Mouse (Mus musculus): ENCODE results near the gene Vmac. TPM values are rescaled to one million over a fixed set of nuclear protein-coding genes. Genes with fewer than 3 reads are reported as not detected.

Gene Vmac
- polyA plus RNA-seq, 1 experiment from 2014 or later: 14.3 TPM

- WGBS: 90% methylated on average over 1 of the region's 1 CpGs
- Histone ChIP-seq H3K9me3 (no peaks in the 10 kb centered on the region), H3K4me2 (replicated peaks) (no peak overlapping the region), H3K27me3 (replicated peaks) (no peaks in the 10 kb centered on the region), H3K27ac (no peak overlapping the region), H3K4me1 (replicated peaks) (no peaks in the 10 kb centered on the region), H3K36me3 (peaks cover 91% of the 10 kb centered on the region), H3K9ac (no peak overlapping the region), H3K4me3 (replicated peaks) (no peak overlapping the region)
- no peak for ATAC-seq
These were observed 11.3 kb downstream of the Vmac start for GRCm38 (mm10) chr17:56706515-56706914.

DNA sequence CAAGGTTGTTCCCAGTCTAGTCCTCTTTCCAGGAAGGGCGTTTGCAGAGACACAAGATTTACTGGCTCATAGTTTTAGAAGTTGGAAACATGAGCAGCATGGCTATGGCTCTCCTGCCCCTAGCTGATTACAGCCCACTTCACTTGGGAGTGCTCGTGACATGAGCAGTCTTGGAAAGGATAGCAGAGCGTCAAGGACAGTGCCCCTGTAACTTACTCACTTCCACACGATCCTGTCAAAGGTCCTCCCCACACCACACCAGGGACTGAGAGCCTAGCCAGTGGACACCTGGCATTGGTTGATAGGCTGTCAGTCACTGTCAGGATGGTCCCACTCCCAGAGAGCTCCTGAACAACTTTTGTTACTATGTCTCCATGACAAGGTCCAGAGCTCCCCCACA, 14.8 kb downstream of the Vmac start:
- H3K36me3 ChIP-seq: peaks cover 82% of the 10 kb centered on the region
- no peak overlapping the region for H3K4me3 ChIP-seq (replicated peaks)
- ATAC-seq: no peak
- H3K4me2 ChIP-seq (replicated peaks): no peak overlapping the region
- H3K9ac ChIP-seq: no peak overlapping the region
- H3K27ac ChIP-seq: no peak overlapping the region
- WGBS: 81% methylated on average over 4 of the region's 4 CpGs
- no peaks in the 10 kb centered on the region for H3K27me3 ChIP-seq (replicated peaks)
- H3K9me3 ChIP-seq: no peaks in the 10 kb centered on the region
- H3K4me1 ChIP-seq (replicated peaks): no peaks in the 10 kb centered on the region

DNA sequence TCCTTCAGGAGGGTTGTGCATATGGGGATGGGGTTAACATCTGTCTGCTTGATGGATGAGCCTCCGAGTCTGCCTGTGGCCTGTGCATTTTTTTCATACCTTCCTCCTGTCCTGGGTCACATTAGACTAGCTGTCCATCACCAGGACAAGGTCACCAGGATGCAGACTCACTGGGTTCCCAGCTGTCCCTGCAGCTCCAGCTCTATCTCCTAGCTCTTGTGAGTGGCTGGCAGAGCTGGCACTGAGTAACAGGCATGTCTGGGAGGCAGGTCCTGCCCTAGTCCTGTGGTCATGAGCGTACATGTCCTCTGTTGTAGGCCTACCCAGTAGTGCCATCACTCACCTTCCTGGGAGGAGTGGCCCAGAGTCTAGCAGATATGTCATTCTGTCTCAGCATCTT, 17.4 kb downstream of the Vmac start:
- H3K9ac ChIP-seq: no peak overlapping the region
- no peaks in the 10 kb centered on the region for H3K4me1 ChIP-seq (replicated peaks)
- ATAC-seq: no peak
- no peak overlapping the region for H3K27ac ChIP-seq
- H3K9me3 ChIP-seq: no peaks in the 10 kb centered on the region
- H3K4me3 ChIP-seq (replicated peaks): no peak overlapping the region
- peaks cover 80% of the 10 kb centered on the region for H3K36me3 ChIP-seq
- no peak overlapping the region for H3K4me2 ChIP-seq (replicated peaks)
- no peaks in the 10 kb centered on the region for H3K27me3 ChIP-seq (replicated peaks)
- WGBS: 75% methylated on average over 2 of the region's 2 CpGs

DNA sequence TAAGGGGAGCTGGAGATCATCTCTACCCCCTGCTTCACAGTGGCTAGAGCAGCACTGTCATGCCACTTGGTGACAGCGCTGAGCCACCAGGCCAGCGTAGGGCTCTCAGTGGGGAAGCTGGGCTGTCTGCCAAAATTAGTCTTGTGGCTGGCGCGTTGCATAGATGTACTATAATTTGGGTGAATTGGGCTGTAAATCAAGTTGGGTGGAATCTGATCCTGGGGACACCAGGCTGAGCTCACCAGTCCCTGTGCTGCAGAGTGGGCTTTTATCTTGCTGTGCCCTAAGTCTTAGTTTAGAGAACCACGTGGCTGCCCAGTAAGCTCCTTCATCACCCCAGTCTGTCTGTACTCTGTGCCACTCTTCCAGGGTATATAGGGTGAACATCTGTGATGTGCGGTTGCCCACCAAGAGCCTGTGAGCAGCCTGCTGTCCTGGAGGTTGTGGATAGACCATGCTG, 23.9 kb downstream of the Vmac start:
- H3K4me3 ChIP-seq (replicated peaks): no peak overlapping the region
- no peak overlapping the region for H3K27ac ChIP-seq
- H3K4me1 ChIP-seq (replicated peaks): peaks cover 9% of the 10 kb centered on the region; the same call in 1 of the 2 replicates
- ATAC-seq: peak; percentile 52; the same call in 1 of the 2 replicates
- H3K27me3 ChIP-seq (replicated peaks): no peaks in the 10 kb centered on the region
- H3K9ac ChIP-seq: no peak overlapping the region
- peaks cover 58% of the 10 kb centered on the region for H3K36me3 ChIP-seq
- H3K4me2 ChIP-seq (replicated peaks): no peak overlapping the region
- no peaks in the 10 kb centered on the region for H3K9me3 ChIP-seq
- WGBS: 63% methylated on average over 6 of the region's 6 CpGs

GRCm38 (mm10) chr17:56693395-56693794, 24.4 kb downstream of the Vmac start:
- no peaks in the 10 kb centered on the region for H3K9me3 ChIP-seq
- no peak for ATAC-seq
- no peak overlapping the region for H3K4me3 ChIP-seq (replicated peaks)
- 50% methylated on average over 1 of the region's 1 CpGs for WGBS
- no peaks in the 10 kb centered on the region for H3K27me3 ChIP-seq (replicated peaks)
- peaks cover 58% of the 10 kb centered on the region for H3K36me3 ChIP-seq
- H3K4me2 ChIP-seq (replicated peaks): no peak overlapping the region
- peaks cover 9% of the 10 kb centered on the region; the same call in 1 of the 2 replicates for H3K4me1 ChIP-seq (replicated peaks)
- 0 out of 2 replicates have a peak overlapping the region, but pooled peaks have one; percentile 1 for H3K9ac ChIP-seq
- H3K27ac ChIP-seq: no peak overlapping the region

GRCm38 (mm10) chr17:56688689-56689088, 29.1 kb downstream of the Vmac start:
- WGBS: 84% methylated on average over 2 of the region's 2 CpGs
- Histone ChIP-seq H3K36me3 (peaks cover 53% of the 10 kb centered on the region), H3K4me3 (replicated peaks) (no peak overlapping the region), H3K4me2 (replicated peaks) (no peak overlapping the region), H3K4me1 (replicated peaks) (peaks cover 9% of the 10 kb centered on the region; the same call in 1 of the 2 replicates), H3K9ac (no peak overlapping the region), H3K27me3 (replicated peaks) (no peaks in the 10 kb centered on the region), H3K9me3 (no peaks in the 10 kb centered on the region), H3K27ac (no peak overlapping the region)
- no peak for ATAC-seq

- Histone ChIP-seq H3K4me3 (replicated peaks) (no peak overlapping the region), H3K4me2 (replicated peaks) (no peak overlapping the region), H3K27me3 (replicated peaks) (no peaks in the 10 kb centered on the region), H3K9ac (no peak overlapping the region), H3K27ac (no peak overlapping the region), H3K36me3 (peaks cover 53% of the 10 kb centered on the region), H3K4me1 (replicated peaks) (peaks cover 9% of the 10 kb centered on the region; the same call in 1 of the 2 replicates), H3K9me3 (no peaks in the 10 kb centered on the region)
- no peak; the same call in 1 of the 2 replicates for ATAC-seq
These were observed 29.8 kb downstream of the Vmac start for GRCm38 (mm10) chr17:56688045-56688444.

DNA sequence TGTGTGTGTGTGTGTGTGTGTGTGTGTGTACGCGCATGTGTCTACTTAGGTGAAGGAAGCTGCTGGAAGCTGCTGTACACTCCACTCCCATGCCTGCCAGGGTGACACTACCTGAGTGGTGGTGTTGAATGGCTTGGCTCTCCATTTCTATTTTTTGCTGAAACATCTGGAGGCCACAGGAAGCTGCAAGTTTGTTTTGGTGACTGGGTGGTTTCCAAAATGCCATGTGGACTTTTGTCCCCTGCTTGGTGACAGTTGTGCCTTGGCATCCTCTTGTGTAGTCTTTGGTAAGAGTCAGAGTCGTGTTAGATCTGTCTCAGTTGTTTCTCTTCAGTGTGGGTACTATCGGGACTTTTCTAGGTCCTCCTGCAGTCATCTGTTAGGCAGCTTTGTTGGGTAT, 31.0 kb downstream of the Vmac start:
- peaks cover 48% of the 10 kb centered on the region for H3K36me3 ChIP-seq
- 92% methylated on average over 4 of the region's 4 CpGs for WGBS
- no peak overlapping the region for H3K4me2 ChIP-seq (replicated peaks)
- no peaks in the 10 kb centered on the region for H3K9me3 ChIP-seq
- no peak for ATAC-seq
- no peaks in the 10 kb centered on the region for H3K4me1 ChIP-seq (replicated peaks)
- no peak overlapping the region for H3K9ac ChIP-seq
- H3K27me3 ChIP-seq (replicated peaks): no peaks in the 10 kb centered on the region
- H3K27ac ChIP-seq: no peak overlapping the region
- no peak overlapping the region for H3K4me3 ChIP-seq (replicated peaks)

DNA sequence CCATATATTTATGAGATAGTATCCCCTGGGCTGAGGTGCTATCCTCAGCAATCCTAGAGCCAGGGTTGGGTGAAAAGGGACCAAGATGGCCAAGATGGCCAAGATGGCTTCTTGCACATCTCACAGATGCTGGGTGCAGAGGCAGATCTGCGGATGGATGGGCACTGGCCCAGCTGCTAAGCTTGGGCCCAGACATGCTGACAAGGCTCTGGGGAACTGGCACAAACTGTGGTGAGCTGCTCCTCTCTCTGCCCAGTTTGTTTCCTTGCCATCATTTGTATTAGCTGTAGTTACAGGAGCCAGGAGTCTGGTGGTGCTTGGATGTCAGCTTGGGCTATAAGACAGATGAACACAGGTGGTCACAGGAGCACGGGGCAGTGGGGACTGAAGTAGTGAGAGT, 33.2 kb downstream of the Vmac start:
- ATAC-seq: no peak
- no peaks in the 10 kb centered on the region for H3K9me3 ChIP-seq

GRCm38 (mm10) chr17:56683546-56684140, 34.2 kb downstream of the Vmac start:
- no peak for ATAC-seq
- 85% methylated on average over 5 of the region's 5 CpGs for WGBS
- no peak overlapping the region for H3K9ac ChIP-seq
- no peak overlapping the region for H3K4me2 ChIP-seq (replicated peaks)
- no peaks in the 10 kb centered on the region for H3K27me3 ChIP-seq (replicated peaks)
- 0 out of 2 replicates have a peak, but pooled peaks cover 2% of the 10 kb centered on the region for H3K4me1 ChIP-seq (replicated peaks)
- peaks cover 30% of the 10 kb centered on the region for H3K36me3 ChIP-seq
- H3K27ac ChIP-seq: no peak overlapping the region
- H3K4me3 ChIP-seq (replicated peaks): no peak overlapping the region
- no peaks in the 10 kb centered on the region for H3K9me3 ChIP-seq

More for the DNA sequence above, 33.2 kb downstream of the Vmac start:
- Histone ChIP-seq H3K9ac (no peak overlapping the region), H3K27ac (no peak overlapping the region), H3K4me2 (replicated peaks) (no peak overlapping the region), H3K36me3 (peaks cover 37% of the 10 kb centered on the region), H3K4me1 (replicated peaks) (no peaks in the 10 kb centered on the region), H3K4me3 (replicated peaks) (no peak overlapping the region), H3K27me3 (replicated peaks) (no peaks in the 10 kb centered on the region)
- WGBS: 85% methylated on average over 2 of the region's 2 CpGs

- H3K9ac ChIP-seq: no peak overlapping the region
- peaks cover 25% of the 10 kb centered on the region for H3K36me3 ChIP-seq
- no peaks in the 10 kb centered on the region for H3K9me3 ChIP-seq
- 0 out of 2 replicates have a peak, but pooled peaks cover 2% of the 10 kb centered on the region for H3K4me1 ChIP-seq (replicated peaks)
- no peak overlapping the region for H3K4me2 ChIP-seq (replicated peaks)
- H3K27ac ChIP-seq: no peak overlapping the region
- H3K27me3 ChIP-seq (replicated peaks): no peaks in the 10 kb centered on the region
- 60% methylated on average over 3 of the region's 3 CpGs for WGBS
- H3K4me3 ChIP-seq (replicated peaks): no peak overlapping the region
- no peak for ATAC-seq
These were observed 34.9 kb downstream of the Vmac start for GRCm38 (mm10) chr17:56682880-56683279.

- WGBS: 70% methylated on average over 4 of the region's 4 CpGs
- H3K4me2 ChIP-seq (replicated peaks): no peak overlapping the region
- no peak overlapping the region for H3K27ac ChIP-seq
- no peak overlapping the region for H3K4me3 ChIP-seq (replicated peaks)
- peaks cover 24% of the 10 kb centered on the region for H3K36me3 ChIP-seq
- no peak for ATAC-seq
- H3K4me1 ChIP-seq (replicated peaks): peaks cover 2% of the 10 kb centered on the region; the same call in 1 of the 2 replicates
- H3K27me3 ChIP-seq (replicated peaks): no peaks in the 10 kb centered on the region
- H3K9ac ChIP-seq: no peak overlapping the region
- no peaks in the 10 kb centered on the region for H3K9me3 ChIP-seq
These were observed 36.0 kb downstream of the Vmac start for GRCm38 (mm10) chr17:56681791-56682190.
